Mouse (Mus musculus): ENCODE data around the gene Sfxn3. TPM values are rescaled to one million over a fixed set of nuclear protein-coding genes. Genes with fewer than 3 reads are reported as not detected.

Gene Sfxn3
- total and polyA plus RNA-seq, 3 experiments = 5.0 to 10.6 TPM; not detected in 1

GRCm38 (mm10) chr19:45007425-45008191 is 39.7 kb upstream of the Sfxn3 start:
- Histone ChIP-seq H3K4me1 (ENCODE audit: control insufficient read depth in 1 of 2, insufficient read depth in 2 of 2, low read length in 2 of 2) (peaks cover 3 to 26% of the 10 kb centered on the region in 2 experiments), H3K9ac (ENCODE audit: control insufficient read depth, low read depth, low read length, poor library complexity, severe bottlenecking) (peak overlapping the region; percentile 92), H3K27me3 (ENCODE audit: control insufficient read depth in 1 of 2, insufficient read depth in 2 of 2, low read length in 2 of 2) (no peaks in the 10 kb centered on the region), H3K79me2 (ENCODE audit: control insufficient read depth, insufficient read depth, low read length, poor library complexity) (peaks cover 36% of the 10 kb centered on the region), H3K27ac (ENCODE audit: control insufficient read depth, low read depth, low read length) (no peak overlapping the region), H3K9me3 (replicated peaks; ENCODE audit: insufficient read depth, low read length) (no peaks in the 10 kb centered on the region), H3K36me3 (ENCODE audit: control insufficient read depth in 1 of 2, insufficient read depth in 2 of 2, low read length in 2 of 2) (peaks cover 5 to 22% of the 10 kb centered on the region in 2 experiments), H3K4me3 (ENCODE audit: control insufficient read depth in 1 of 2, insufficient read depth in 1 of 2, low read depth in 2 of 2, low read length in 2 of 2) (peak overlapping the region; percentile 91 to 96)
- DNase-seq (ENCODE audit: low read depth, low spot score) = no peak
- 0 out of 2 replicates have a peak, but pooled peaks have one; percentile 23 for TF ChIP-seq GATA1 (IDR thresholded peaks at IDR 0.05; ENCODE audit: low read depth, low read length)
- no peak for TF ChIP-seq MYB (IDR thresholded peaks at IDR 0.05; ENCODE audit: low read depth, low read length)

DNA sequence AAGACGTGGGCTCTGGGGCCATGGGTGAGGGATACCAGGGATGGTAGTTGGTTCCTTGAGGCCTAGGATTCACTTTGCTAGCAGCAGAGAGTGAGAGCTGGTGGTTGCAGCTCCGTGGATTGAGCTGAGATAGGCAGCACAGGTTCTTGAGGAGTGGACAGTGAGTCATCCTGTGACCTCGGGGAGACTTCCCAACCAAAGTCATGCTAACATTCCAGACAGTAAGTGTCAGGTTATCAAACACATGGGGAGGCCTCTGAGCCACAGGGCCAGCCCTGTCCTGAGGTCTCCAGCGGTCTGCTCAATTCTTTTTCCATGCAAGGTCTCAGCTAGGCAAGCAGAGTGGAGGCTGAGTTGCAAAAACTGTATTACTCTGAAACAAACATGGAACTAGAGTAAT is 36.7 kb upstream of the Sfxn3 start:
- TF ChIP-seq NELFE (IDR thresholded peaks at IDR 0.05; ENCODE audit: low read depth, low read length) (no peak), EP300 (IDR thresholded peaks at IDR 0.05; ENCODE audit: low read depth in 1 of 2, low read length in 2 of 2) (no peak), KAT2A (conservative IDR thresholded peaks at IDR 0.05; ENCODE audit: low read depth, low read length) (no peak), BHLHE40 (IDR thresholded peaks at IDR 0.05; ENCODE audit: borderline replicate concordance, low read depth, low read length) (no peak), ZKSCAN1 (IDR thresholded peaks at IDR 0.05; ENCODE audit: low read depth, low read length) (no peak), TAL1 (IDR thresholded peaks at IDR 0.05; ENCODE audit: low read length) (no peak), CTCF (IDR thresholded peaks at IDR 0.05 in 2 of 3, conservative IDR thresholded peaks at IDR 0.05 in 1 of 3; ENCODE audit: control insufficient read depth in 1 of 3, insufficient read depth in 1 of 3, low read depth in 2 of 3, low read length in 3 of 3, poor library complexity in 1 of 3, severe bottlenecking in 1 of 3) (no peak), POLR2AphosphoS2 (IDR thresholded peaks at IDR 0.05; ENCODE audit: low read length) (no peak), ETS1 (IDR thresholded peaks at IDR 0.05; ENCODE audit: low read depth, low read length) (no peak), USF2 (IDR thresholded peaks at IDR 0.05; ENCODE audit: borderline replicate concordance in 1 of 2, insufficient read depth in 1 of 2, low read depth in 1 of 2, low read length in 2 of 2) (no peak), SIN3A (IDR thresholded peaks at IDR 0.05; ENCODE audit: low read length) (no peak), RCOR1 (IDR thresholded peaks at IDR 0.05; ENCODE audit: low read depth, low read length) (no peak), ZNF384 (IDR thresholded peaks at IDR 0.05; ENCODE audit: low read depth, low read length) (no peak), E2F4 (IDR thresholded peaks at IDR 0.05; ENCODE audit: borderline replicate concordance, low read depth, low read length) (no peak), JUND (IDR thresholded peaks at IDR 0.05; ENCODE audit: low read depth, low read length) (no peak)
- peaks cover 26% of the 10 kb centered on the region for H3K79me2 ChIP-seq (ENCODE audit: control insufficient read depth, insufficient read depth, low read length, poor library complexity)
- H3K27ac ChIP-seq (ENCODE audit: control insufficient read depth, low read depth, low read length) = no peak overlapping the region
- no peak overlapping the region for H3K4me3 ChIP-seq (ENCODE audit: control insufficient read depth in 1 of 2, insufficient read depth in 1 of 2, low read depth in 2 of 2, low read length in 2 of 2)
- H3K4me1 ChIP-seq (ENCODE audit: control insufficient read depth in 1 of 2, insufficient read depth in 2 of 2, low read length in 2 of 2) = peaks cover 3 to 31% of the 10 kb centered on the region in 2 experiments
- peaks cover 0 to 21% of the 10 kb centered on the region in 2 experiments for H3K36me3 ChIP-seq (ENCODE audit: control insufficient read depth in 1 of 2, insufficient read depth in 2 of 2, low read length in 2 of 2)
- no peak for DNase-seq (ENCODE audit: low read depth, low spot score)
- no peaks in the 10 kb centered on the region for H3K27me3 ChIP-seq (ENCODE audit: control insufficient read depth in 1 of 2, insufficient read depth in 2 of 2, low read length in 2 of 2)
- H3K9ac ChIP-seq (ENCODE audit: control insufficient read depth, low read depth, low read length, poor library complexity, severe bottlenecking) = no peak overlapping the region
- no peaks in the 10 kb centered on the region for H3K9me3 ChIP-seq (replicated peaks; ENCODE audit: insufficient read depth, low read length)

All from MEL (cell line).